Mouse (Mus musculus): ENCODE data around the gene Micall2.
"Not testable (repeated sequence)": the region's sequence is repeated elsewhere in the genome, so short reads cannot be mapped to it uniquely, and the experiment has no call there.

Micall2 gene

GRCm38 (mm10) chr5:139730712-139731486 is 5.2 kb downstream of the Micall2 start:
- DNase-seq: no peak

- no peak for DNase-seq
Measured at GRCm38 (mm10) chr5:139727261-139727660, 8.9 kb downstream of the Micall2 start.

- DNase-seq: no peak
Measured at GRCm38 (mm10) chr5:139726186-139726585, 9.9 kb downstream of the Micall2 start.

- no peak for DNase-seq
Measured at GRCm38 (mm10) chr5:139724336-139725116, 11.6 kb downstream of the Micall2 start.

GRCm38 (mm10) chr5:139723113-139723512 is 13.0 kb downstream of the Micall2 start:
- DNase-seq: no peak

- no peak for DNase-seq
Measured at GRCm38 (mm10) chr5:139722709-139723108, 13.4 kb downstream of the Micall2 start.

GRCm38 (mm10) chr5:139718949-139719348 is 17.2 kb downstream of the Micall2 start:
- no peak for DNase-seq

GRCm38 (mm10) chr5:139718540-139718939 is 17.6 kb downstream of the Micall2 start:
- peak in 1 of 2 experiments; percentile 9 for DNase-seq

- DNase-seq: peak in 1 of 2 experiments; percentile 39
Measured at GRCm38 (mm10) chr5:139717723-139718122, 18.4 kb downstream of the Micall2 start.

- no peak for DNase-seq
Measured at GRCm38 (mm10) chr5:139706496-139706895, 29.6 kb downstream of the Micall2 start.

- DNase-seq: peak in 1 of 2 experiments; percentile 10
Measured at GRCm38 (mm10) chr5:139702905-139703304, 33.2 kb downstream of the Micall2 start.

- DNase-seq: no peak
Measured at GRCm38 (mm10) chr5:139702236-139702635, 33.9 kb downstream of the Micall2 start.

- DNase-seq: no peak
Measured at GRCm38 (mm10) chr5:139696954-139697353, 39.2 kb downstream of the Micall2 start.

- not testable (repeated sequence) for DNase-seq
Measured at GRCm38 (mm10) chr5:139695876-139696275, 40.3 kb downstream of the Micall2 start.

GRCm38 (mm10) chr5:139694989-139695571 is 41.1 kb downstream of the Micall2 start:
- DNase-seq: no peak

- DNase-seq: no peak
Measured at GRCm38 (mm10) chr5:139694292-139694988, 41.7 kb downstream of the Micall2 start.

GRCm38 (mm10) chr5:139690791-139691190 is 45.3 kb downstream of the Micall2 start:
- no peak for DNase-seq

- no peak for DNase-seq
Measured at GRCm38 (mm10) chr5:139688356-139688755, 47.8 kb downstream of the Micall2 start.

- peak in 1 of 2 experiments; percentile 19 for DNase-seq
Measured at GRCm38 (mm10) chr5:139687646-139688045, 48.5 kb downstream of the Micall2 start.

GRCm38 (mm10) chr5:139686530-139687249 is 49.4 kb downstream of the Micall2 start:
- no peak for DNase-seq

- no peak for DNase-seq
Measured at GRCm38 (mm10) chr5:139683228-139683627, 52.9 kb downstream of the Micall2 start.

GRCm38 (mm10) chr5:139682631-139682977 is 53.5 kb downstream of the Micall2 start:
- no peak for DNase-seq

Measured in spleen, adult 18-20 months (tissue).